Mouse (Mus musculus): Measurements from ENCODE around the gene Ctdsp2. TPM values are rescaled to one million over a fixed set of nuclear protein-coding genes. Genes with fewer than 3 reads are reported as not detected.

Ctdsp2 gene
- 81.1 and 112 TPM in 2 replicates for polyA plus RNA-seq (2014; fragmentation: Nextera tagmentation; extraction: Ambion mirVana)

- ATAC-seq (ENCODE audit: low FRiP score, low TSS enrichment), result peak; percentile 92
- 0% methylated on average over 51 of the region's 56 CpGs for WGBS
- Histone ChIP-seq H3K4me2 (replicated peaks; ENCODE audit: low read depth, low read length) (peak within 1 kb of the TSS; percentile 79), H3K27me3 (ENCODE audit: control insufficient read depth, insufficient read depth, low read length) (no peaks in the 10 kb centered on the region), H3K36me3 (ENCODE audit: control insufficient read depth, insufficient read depth, low read length) (0 out of 2 replicates have a peak, but pooled peaks cover 3% of the 10 kb centered on the region), H3K27ac (ENCODE audit: low read depth, low read length) (peak within 1 kb of the TSS; percentile 100), H3K9ac (ENCODE audit: low read depth, low read length) (peak within 1 kb of the TSS; percentile 99), H3K4me1 (ENCODE audit: control insufficient read depth, insufficient read depth, low read length) (peaks cover 42% of the 10 kb centered on the region), H3K4me3 (ENCODE audit: low read length) (peak within 1 kb of the TSS; percentile 98), H3K9me3 (ENCODE audit: control insufficient read depth, low read length) (no peaks in the 10 kb centered on the region)
These were observed at the start of gene Ctdsp2 for GRCm38 (mm10) chr10:126978277-126978994. Gene Ctdsp2, plus strand, starts transcription at chr10:126978717.

GRCm38 (mm10) chr10:126928819-126929206 lies 49.7 kb upstream of the Ctdsp2 start:
- H3K36me3 ChIP-seq (ENCODE audit: control insufficient read depth, insufficient read depth, low read length), result no peaks in the 10 kb centered on the region
- peak overlapping the region; percentile 95 for H3K27ac ChIP-seq (ENCODE audit: low read depth, low read length)
- H3K4me2 ChIP-seq (replicated peaks; ENCODE audit: low read depth, low read length), result peak overlapping the region; percentile 96
- WGBS, result 17% methylated on average over 12 of the region's 12 CpGs
- H3K9ac ChIP-seq (ENCODE audit: low read depth, low read length), result peak overlapping the region; percentile 78; the same call in 1 of the 2 replicates
- peaks cover 49% of the 10 kb centered on the region for H3K4me1 ChIP-seq (ENCODE audit: control insufficient read depth, insufficient read depth, low read length)
- H3K4me3 ChIP-seq (ENCODE audit: low read length), result peak overlapping the region; percentile 55
- H3K27me3 ChIP-seq (ENCODE audit: control insufficient read depth, insufficient read depth, low read length), result no peaks in the 10 kb centered on the region
- no peak for ATAC-seq (ENCODE audit: low FRiP score, low TSS enrichment)
- H3K9me3 ChIP-seq (ENCODE audit: control insufficient read depth, low read length), result no peaks in the 10 kb centered on the region

GRCm38 (mm10) chr10:126929543-126929942 lies 49.0 kb upstream of the Ctdsp2 start:
- Histone ChIP-seq H3K27me3 (ENCODE audit: control insufficient read depth, insufficient read depth, low read length) (no peaks in the 10 kb centered on the region), H3K27ac (ENCODE audit: low read depth, low read length) (peak overlapping the region; percentile 95; the same call in 1 of the 2 replicates), H3K4me2 (replicated peaks; ENCODE audit: low read depth, low read length) (no peak overlapping the region), H3K36me3 (ENCODE audit: control insufficient read depth, insufficient read depth, low read length) (no peaks in the 10 kb centered on the region), H3K9ac (ENCODE audit: low read depth, low read length) (peak overlapping the region; percentile 78; the same call in 1 of the 2 replicates), H3K4me3 (ENCODE audit: low read length) (no peak overlapping the region), H3K4me1 (ENCODE audit: control insufficient read depth, insufficient read depth, low read length) (peaks cover 49% of the 10 kb centered on the region), H3K9me3 (ENCODE audit: control insufficient read depth, low read length) (no peaks in the 10 kb centered on the region)
- ATAC-seq (ENCODE audit: low FRiP score, low TSS enrichment), result no peak
- WGBS, result 65% methylated on average over 3 of the region's 3 CpGs

- H3K4me1 ChIP-seq (ENCODE audit: control insufficient read depth, insufficient read depth, low read length), result peaks cover 57% of the 10 kb centered on the region
- peak; percentile 70 for ATAC-seq (ENCODE audit: low FRiP score, low TSS enrichment)
These were observed 48.0 kb upstream of the Ctdsp2 start for GRCm38 (mm10) chr10:126930270-126931121.

GRCm38 (mm10) chr10:126931123-126931759 lies 47.3 kb upstream of the Ctdsp2 start:
- no peaks in the 10 kb centered on the region for H3K27me3 ChIP-seq (ENCODE audit: control insufficient read depth, insufficient read depth, low read length)
- peak overlapping the region; percentile 95 for H3K27ac ChIP-seq (ENCODE audit: low read depth, low read length)
- WGBS, result 58% methylated on average over 8 of the region's 8 CpGs
- H3K9me3 ChIP-seq (ENCODE audit: control insufficient read depth, low read length), result no peaks in the 10 kb centered on the region
- H3K4me2 ChIP-seq (replicated peaks; ENCODE audit: low read depth, low read length), result no peak overlapping the region
- no peaks in the 10 kb centered on the region for H3K36me3 ChIP-seq (ENCODE audit: control insufficient read depth, insufficient read depth, low read length)
- H3K4me3 ChIP-seq (ENCODE audit: low read length), result no peak overlapping the region
- H3K4me1 ChIP-seq (ENCODE audit: control insufficient read depth, insufficient read depth, low read length), result peaks cover 64% of the 10 kb centered on the region
- H3K9ac ChIP-seq (ENCODE audit: low read depth, low read length), result peak overlapping the region; percentile 31; the same call in 1 of the 2 replicates
- ATAC-seq (ENCODE audit: low FRiP score, low TSS enrichment), result peak; percentile 14

More at GRCm38 (mm10) chr10:126930270-126931121, 48.0 kb upstream of the Ctdsp2 start:
- H3K27ac ChIP-seq (ENCODE audit: low read depth, low read length), result peak overlapping the region; percentile 95
- H3K4me2 ChIP-seq (replicated peaks; ENCODE audit: low read depth, low read length), result peak overlapping the region; percentile 5
- no peaks in the 10 kb centered on the region for H3K36me3 ChIP-seq (ENCODE audit: control insufficient read depth, insufficient read depth, low read length)
- H3K9me3 ChIP-seq (ENCODE audit: control insufficient read depth, low read length), result no peaks in the 10 kb centered on the region
- H3K4me3 ChIP-seq (ENCODE audit: low read length), result no peak overlapping the region
- peak overlapping the region; percentile 58 for H3K9ac ChIP-seq (ENCODE audit: low read depth, low read length)
- H3K27me3 ChIP-seq (ENCODE audit: control insufficient read depth, insufficient read depth, low read length), result no peaks in the 10 kb centered on the region
- 29% methylated on average over 15 of the region's 15 CpGs for WGBS

- no peak overlapping the region for H3K4me2 ChIP-seq (replicated peaks; ENCODE audit: low read depth, low read length)
- peak overlapping the region; percentile 95 for H3K27ac ChIP-seq (ENCODE audit: low read depth, low read length)
- no peak for ATAC-seq (ENCODE audit: low FRiP score, low TSS enrichment)
- no peaks in the 10 kb centered on the region for H3K27me3 ChIP-seq (ENCODE audit: control insufficient read depth, insufficient read depth, low read length)
- no peaks in the 10 kb centered on the region for H3K36me3 ChIP-seq (ENCODE audit: control insufficient read depth, insufficient read depth, low read length)
- H3K4me1 ChIP-seq (ENCODE audit: control insufficient read depth, insufficient read depth, low read length), result peaks cover 64% of the 10 kb centered on the region
- no peaks in the 10 kb centered on the region for H3K9me3 ChIP-seq (ENCODE audit: control insufficient read depth, low read length)
- peak overlapping the region; percentile 31; the same call in 1 of the 2 replicates for H3K9ac ChIP-seq (ENCODE audit: low read depth, low read length)
- no peak overlapping the region for H3K4me3 ChIP-seq (ENCODE audit: low read length)
These were observed 46.8 kb upstream of the Ctdsp2 start for GRCm38 (mm10) chr10:126931760-126932139.

GRCm38 (mm10) chr10:126934561-126934960 lies 44.0 kb upstream of the Ctdsp2 start:
- Histone ChIP-seq H3K4me3 (ENCODE audit: low read length) (no peak overlapping the region), H3K36me3 (ENCODE audit: control insufficient read depth, insufficient read depth, low read length) (no peaks in the 10 kb centered on the region), H3K27me3 (ENCODE audit: control insufficient read depth, insufficient read depth, low read length) (no peaks in the 10 kb centered on the region), H3K27ac (ENCODE audit: low read depth, low read length) (0 out of 2 replicates have a peak overlapping the region, but pooled peaks have one; percentile 91), H3K4me1 (ENCODE audit: control insufficient read depth, insufficient read depth, low read length) (peaks cover 41% of the 10 kb centered on the region), H3K9me3 (ENCODE audit: control insufficient read depth, low read length) (peaks cover 3% of the 10 kb centered on the region; the same call in 1 of the 2 replicates), H3K4me2 (replicated peaks; ENCODE audit: low read depth, low read length) (no peak overlapping the region), H3K9ac (ENCODE audit: low read depth, low read length) (no peak overlapping the region)
- ATAC-seq (ENCODE audit: low FRiP score, low TSS enrichment), result no peak
- WGBS, result 90% methylated on average over 13 of the region's 13 CpGs

GRCm38 (mm10) chr10:126935121-126935520 lies 43.4 kb upstream of the Ctdsp2 start:
- H3K4me2 ChIP-seq (replicated peaks; ENCODE audit: low read depth, low read length), result no peak overlapping the region
- 51% methylated on average over 8 of the region's 8 CpGs for WGBS
- no peaks in the 10 kb centered on the region for H3K36me3 ChIP-seq (ENCODE audit: control insufficient read depth, insufficient read depth, low read length)
- H3K9ac ChIP-seq (ENCODE audit: low read depth, low read length), result 0 out of 2 replicates have a peak overlapping the region, but pooled peaks have one; percentile 35
- ATAC-seq (ENCODE audit: low FRiP score, low TSS enrichment), result no peak
- no peaks in the 10 kb centered on the region for H3K27me3 ChIP-seq (ENCODE audit: control insufficient read depth, insufficient read depth, low read length)
- peaks cover 3% of the 10 kb centered on the region; the same call in 1 of the 2 replicates for H3K9me3 ChIP-seq (ENCODE audit: control insufficient read depth, low read length)
- H3K4me1 ChIP-seq (ENCODE audit: control insufficient read depth, insufficient read depth, low read length), result peaks cover 36% of the 10 kb centered on the region
- H3K27ac ChIP-seq (ENCODE audit: low read depth, low read length), result peak overlapping the region; percentile 91
- no peak overlapping the region for H3K4me3 ChIP-seq (ENCODE audit: low read length)
